Mouse (Mus musculus): Measurements from ENCODE around the gene Pxylp1.

The Pxylp1 gene

GRCm38 (mm10) chr9:96818822-96819481 lies 73.5 kb downstream of the Pxylp1 start:
- no peak for DNase-seq

GRCm38 (mm10) chr9:96818128-96818821 lies 74.2 kb downstream of the Pxylp1 start:
- peak in 1 of 2 experiments; percentile 23 for DNase-seq

- no peak for DNase-seq
These were observed 80.5 kb downstream of the Pxylp1 start for GRCm38 (mm10) chr9:96811996-96812395.

- DNase-seq: no peak
These were observed 92.2 kb downstream of the Pxylp1 start for GRCm38 (mm10) chr9:96800131-96800825.

GRCm38 (mm10) chr9:96797311-96797710 lies 95.2 kb downstream of the Pxylp1 start:
- no peak for DNase-seq

- no peak for DNase-seq
These were observed 97.0 kb downstream of the Pxylp1 start for GRCm38 (mm10) chr9:96795399-96795928.

GRCm38 (mm10) chr9:96794601-96795000 lies 97.9 kb downstream of the Pxylp1 start:
- no peak for DNase-seq

- DNase-seq: no peak
These were observed 99.9 kb downstream of the Pxylp1 start for GRCm38 (mm10) chr9:96792543-96792942.

GRCm38 (mm10) chr9:96790389-96791007 lies 102.0 kb downstream of the Pxylp1 start:
- no peak for DNase-seq

GRCm38 (mm10) chr9:96789906-96790305 lies 102.6 kb downstream of the Pxylp1 start:
- DNase-seq: no peak

GRCm38 (mm10) chr9:96787797-96788196 lies 104.7 kb downstream of the Pxylp1 start:
- no peak for DNase-seq

- no peak for DNase-seq
These were observed 106.6 kb downstream of the Pxylp1 start for GRCm38 (mm10) chr9:96785871-96786342.

GRCm38 (mm10) chr9:96785187-96785586 lies 107.3 kb downstream of the Pxylp1 start:
- peak in 1 of 2 experiments; percentile 28 for DNase-seq

GRCm38 (mm10) chr9:96783667-96784066 lies 108.8 kb downstream of the Pxylp1 start:
- DNase-seq: no peak

GRCm38 (mm10) chr9:96783258-96783657 lies 109.2 kb downstream of the Pxylp1 start:
- no peak for DNase-seq

GRCm38 (mm10) chr9:96782062-96782461 lies 110.4 kb downstream of the Pxylp1 start:
- DNase-seq: no peak

Data from thymus, adult 18-20 months (tissue).